Comparison of ENCODE assay signal across 15 mouse cellular contexts in genomic region chr7:99304029-99304428, GRCm38 (mm10). TPM values are rescaled to one million over a fixed set of nuclear protein-coding genes. Genes with fewer than 3 reads are reported as not detected.
DNase-seq lines count a peak whose midpoint lies in the region; ATAC-seq lines count a peak whose summit lies in the region.
"Had no signal": no experiment of that assay in that cellular context is flagged by ENCODE, and none has a peak within 500 bp of the region (broad histone marks: within the 10 kb centered on the region; RNA-seq: fewer than 3 reads in every experiment).

No protein-coding gene starts in this region.

- DNase-seq in retina, embryonic 14.5 days (ENCODE audit: low spot score): peak; percentile 68
- DNase-seq in left cerebral cortex, postnatal 14 days (ENCODE audit: low spot score in 2 of 2): no peak
- DNase-seq in cerebellum, postnatal 36 days: no peak
- DNase-seq: kidney, adult 9 months; right cerebral cortex, postnatal 4 days; thymus, adult 18-20 months had no signal

- no peak for ATAC-seq in heart, embryonic 13.5 days (ENCODE audit: extremely low read depth, insufficient number of reproducible peaks, low FRiP score, low TSS enrichment)
- ATAC-seq in heart, embryonic 11.5 days (replicated peaks; ENCODE audit: insufficient number of reproducible peaks, low FRiP score, low TSS enrichment): no peak
- ATAC-seq in embryonic facial prominence, embryonic 15.5 days (ENCODE audit: insufficient number of reproducible peaks, low FRiP score, low TSS enrichment, low read depth): 0 out of 2 replicates have a peak, but pooled peaks have one; percentile 26
- ATAC-seq in hindbrain, embryonic 16.5 days: no peak
- ATAC-seq in erythroid progenitor cell, adult 5-6 weeks (replicated peaks; ENCODE audit: low FRiP score, poor library complexity, severe bottlenecking): no peak

- no peak overlapping the region for H3K4me2 ChIP-seq in heart, embryonic 13.5 days
- no peak overlapping the region for H3K4me2 ChIP-seq in heart, embryonic 11.5 days
- H3K4me2 ChIP-seq in embryonic facial prominence, embryonic 15.5 days (replicated peaks): no peak overlapping the region
- H3K4me2 ChIP-seq in hindbrain, embryonic 16.5 days (ENCODE audit: low read length): no peak overlapping the region
- H3K4me2 ChIP-seq: embryonic facial prominence, embryonic 13.5 days; heart, embryonic 15.5 days; limb, embryonic 13.5 days had no signal

- no peaks in the 10 kb centered on the region for H3K27me3 ChIP-seq in heart, embryonic 13.5 days (replicated peaks)
- no peaks in the 10 kb centered on the region; the same call in 1 of the 2 replicates for H3K27me3 ChIP-seq in heart, embryonic 11.5 days (ENCODE audit: control insufficient read depth, insufficient read depth, low read length)
- no peaks in the 10 kb centered on the region for H3K27me3 ChIP-seq in embryonic facial prominence, embryonic 15.5 days
- H3K27me3 ChIP-seq in hindbrain, embryonic 16.5 days (replicated peaks; ENCODE audit: control insufficient read depth, insufficient read depth, low read length): no peaks in the 10 kb centered on the region
- H3K27me3 ChIP-seq: embryonic facial prominence, embryonic 13.5 days; heart, embryonic 15.5 days; limb, embryonic 13.5 days had no signal

- WGBS in heart, embryonic 13.5 days: 42% methylated on average over 6 of the region's 6 CpGs
- WGBS in heart, embryonic 11.5 days (ENCODE audit: insufficient replicate concordance): 49% methylated on average over 6 of the region's 6 CpGs
- 56% methylated on average over 6 of the region's 6 CpGs for WGBS in embryonic facial prominence, embryonic 15.5 days
- WGBS in hindbrain, embryonic 16.5 days: 8% methylated on average over 6 of the region's 6 CpGs

- H3K4me3 ChIP-seq in heart, embryonic 13.5 days: no peak overlapping the region
- H3K4me3 ChIP-seq in heart, embryonic 11.5 days (ENCODE audit: low read depth, low read length): no peak overlapping the region
- H3K4me3 ChIP-seq in embryonic facial prominence, embryonic 15.5 days (replicated peaks): no peak overlapping the region
- H3K4me3 ChIP-seq in hindbrain, embryonic 16.5 days (ENCODE audit: low read length): no peak overlapping the region
- H3K4me3 ChIP-seq: embryonic facial prominence, embryonic 13.5 days; heart, embryonic 15.5 days; limb, embryonic 13.5 days; megakaryocyte, embryonic 14.5 days had no signal

- intact Hi-C loops in left cerebral cortex, postnatal 14 days (cut with DNase I): no loop called here

- H3K27ac ChIP-seq in heart, embryonic 13.5 days (replicated peaks): no peak overlapping the region
- no peak overlapping the region for H3K27ac ChIP-seq in heart, embryonic 11.5 days (ENCODE audit: low read depth, low read length)
- H3K27ac ChIP-seq in embryonic facial prominence, embryonic 15.5 days (replicated peaks): no peak overlapping the region
- peak overlapping the region; percentile 70 for H3K27ac ChIP-seq in hindbrain, embryonic 16.5 days (ENCODE audit: low read depth, low read length)
- H3K27ac ChIP-seq: embryonic facial prominence, embryonic 13.5 days; heart, embryonic 15.5 days; limb, embryonic 13.5 days had no signal

- H3K9me3 ChIP-seq in heart, embryonic 13.5 days: no peaks in the 10 kb centered on the region
- no peaks in the 10 kb centered on the region for H3K9me3 ChIP-seq in heart, embryonic 11.5 days (replicated peaks; ENCODE audit: control insufficient read depth, low read length)
- no peaks in the 10 kb centered on the region for H3K9me3 ChIP-seq in embryonic facial prominence, embryonic 15.5 days (replicated peaks)
- no peaks in the 10 kb centered on the region for H3K9me3 ChIP-seq in hindbrain, embryonic 16.5 days (ENCODE audit: control insufficient read depth, low read length)
- H3K9me3 ChIP-seq: embryonic facial prominence, embryonic 13.5 days; heart, embryonic 15.5 days; limb, embryonic 13.5 days; megakaryocyte, embryonic 14.5 days had no signal

- no peaks in the 10 kb centered on the region for H3K36me3 ChIP-seq in heart, embryonic 13.5 days
- no peaks in the 10 kb centered on the region; the same call in 1 of the 2 replicates for H3K36me3 ChIP-seq in heart, embryonic 11.5 days (ENCODE audit: control insufficient read depth, insufficient read depth, low read length)
- H3K36me3 ChIP-seq in embryonic facial prominence, embryonic 15.5 days: no peaks in the 10 kb centered on the region
- no peaks in the 10 kb centered on the region for H3K36me3 ChIP-seq in hindbrain, embryonic 16.5 days (ENCODE audit: control insufficient read depth, insufficient read depth, low read length)
- H3K36me3 ChIP-seq: embryonic facial prominence, embryonic 13.5 days; heart, embryonic 15.5 days; limb, embryonic 13.5 days had no signal

- H3K4me1 ChIP-seq in heart, embryonic 13.5 days: peaks cover 41% of the 10 kb centered on the region
- peaks cover 12% of the 10 kb centered on the region for H3K4me1 ChIP-seq in heart, embryonic 11.5 days (ENCODE audit: control insufficient read depth, insufficient read depth, low read length)
- peaks cover 13% of the 10 kb centered on the region; the same call in 1 of the 2 replicates for H3K4me1 ChIP-seq in embryonic facial prominence, embryonic 15.5 days
- H3K4me1 ChIP-seq in hindbrain, embryonic 16.5 days (ENCODE audit: control insufficient read depth, insufficient read depth, low read depth, low read length): peaks cover 31% of the 10 kb centered on the region

- peak overlapping the region; percentile 16; the same call in 1 of the 2 replicates for H3K9ac ChIP-seq in heart, embryonic 13.5 days
- H3K9ac ChIP-seq in heart, embryonic 11.5 days (ENCODE audit: low read depth, low read length): no peak overlapping the region
- H3K9ac ChIP-seq in embryonic facial prominence, embryonic 15.5 days: no peak overlapping the region
- H3K9ac ChIP-seq in hindbrain, embryonic 16.5 days (ENCODE audit: low read depth, low read length): no peak overlapping the region
- H3K9ac ChIP-seq: embryonic facial prominence, embryonic 13.5 days; heart, embryonic 15.5 days; limb, embryonic 13.5 days had no signal

RNA-seq across cellular contexts. Expression of gene Map6, which starts 36.8 kb away (rescaled TPM):
- polyA plus RNA-seq in heart, embryonic 13.5 days (2015; fragmentation: Nextera tagmentation; extraction: Ambion mirVana): 2.5 and 3.2 TPM in 2 replicates
- polyA plus RNA-seq in heart, embryonic 11.5 days (2014; fragmentation: Nextera tagmentation; extraction: Ambion mirVana): 2.0 and 2.2 TPM in 2 replicates
- polyA plus RNA-seq in embryonic facial prominence, embryonic 15.5 days (2015; fragmentation: Nextera tagmentation; extraction: Ambion mirVana): 9.3 and 11.0 TPM in 2 replicates
- 127 and 137 TPM in 2 replicates for polyA plus RNA-seq in hindbrain, embryonic 16.5 days (2015; fragmentation: Nextera tagmentation; extraction: Ambion mirVana)
- 100 to 1,000 TPM; 182 to 190 TPM for total RNA-seq in left cerebral cortex, postnatal 14 days (2021)
- not detected in 2 replicates for total RNA-seq in erythroid progenitor cell, adult 5-6 weeks (2015; ENCODE audit: low replicate concordance)
- not detected in 2 replicates for total RNA-seq in erythroid progenitor cell, adult 5-6 weeks (2017; ENCODE audit: low replicate concordance)

RNA-seq across cellular contexts. Expression of gene Serpinh1, which starts 49.0 kb away (rescaled TPM):
- 1,205 and 1,287 TPM in 2 replicates for polyA plus RNA-seq in heart, embryonic 13.5 days (2015; fragmentation: Nextera tagmentation; extraction: Ambion mirVana)
- 442 and 580 TPM in 2 replicates for polyA plus RNA-seq in heart, embryonic 11.5 days (2014; fragmentation: Nextera tagmentation; extraction: Ambion mirVana)
- polyA plus RNA-seq in embryonic facial prominence, embryonic 15.5 days (2015; fragmentation: Nextera tagmentation; extraction: Ambion mirVana): 2,130 and 2,205 TPM in 2 replicates
- polyA plus RNA-seq in hindbrain, embryonic 16.5 days (2015; fragmentation: Nextera tagmentation; extraction: Ambion mirVana): 261 and 355 TPM in 2 replicates
- total RNA-seq in left cerebral cortex, postnatal 14 days (2021): 10 to 100 TPM; 49.7 to 52.2 TPM
- 1.1 TPM in 1 of 2 replicates, not detected in the other for total RNA-seq in erythroid progenitor cell, adult 5-6 weeks (2015; ENCODE audit: low replicate concordance)
- 1.4 and 1.5 TPM in 2 replicates for total RNA-seq in erythroid progenitor cell, adult 5-6 weeks (2017; ENCODE audit: low replicate concordance)

Comparison
In these comparisons a context has a peak if more than half of its experiments do, and no peak if none do; other contexts are left out.
1. RNA of gene Map6, which starts 36.8 kb away (polyA plus RNA-seq): 127 to 137 TPM in hindbrain, embryonic 16.5 days; 9.3 to 11.0 TPM in embryonic facial prominence, embryonic 15.5 days, 2.5 to 3.2 TPM in heart, embryonic 13.5 days and 2.0 to 2.2 TPM in heart, embryonic 11.5 days; every median in the first group is over 10 times any median in the second.